23 mouse cellular contexts compared by ENCODE assay signal in genomic region chr5:53210481-53210880, GRCm38 (mm10). TPM values are rescaled to one million over a fixed set of nuclear protein-coding genes. Genes with fewer than 3 reads are reported as not detected.
DNase-seq lines count a peak whose midpoint lies in the region; ATAC-seq and TF ChIP-seq lines count a peak whose summit lies in the region.
"Had no signal": no experiment of that assay in that cellular context is flagged by ENCODE, and none has a peak within 500 bp of the region (broad histone marks: within the 10 kb centered on the region; RNA-seq: fewer than 3 reads in every experiment).

No protein-coding gene starts in this region.

- no peaks in the 10 kb centered on the region for H3K36me3 ChIP-seq in embryonic facial prominence, embryonic 14.5 days (ENCODE audit: control insufficient read depth, insufficient read depth, low read length)
- no peaks in the 10 kb centered on the region for H3K36me3 ChIP-seq in embryonic facial prominence, embryonic 10.5 days (replicated peaks)
- H3K36me3 ChIP-seq in hindbrain, postnatal 0 days (ENCODE audit: insufficient read depth, low read length): no peaks in the 10 kb centered on the region
- H3K36me3 ChIP-seq in hindbrain, embryonic 12.5 days: no peaks in the 10 kb centered on the region
- no peaks in the 10 kb centered on the region for H3K36me3 ChIP-seq in neural tube, embryonic 13.5 days
- no peaks in the 10 kb centered on the region for H3K36me3 ChIP-seq in neural tube, embryonic 15.5 days
- H3K36me3 ChIP-seq: embryonic facial prominence, embryonic 13.5 days; heart, embryonic 10.5 days; neural tube, embryonic 12.5 days had no signal

- H3K27me3 ChIP-seq in embryonic facial prominence, embryonic 14.5 days (replicated peaks; ENCODE audit: control insufficient read depth, insufficient read depth, low read length): peaks cover 44% of the 10 kb centered on the region
- H3K27me3 ChIP-seq in embryonic facial prominence, embryonic 10.5 days (replicated peaks; ENCODE audit: low read depth, poor library complexity, severe bottlenecking): peaks cover 59% of the 10 kb centered on the region
- H3K27me3 ChIP-seq in hindbrain, postnatal 0 days (ENCODE audit: insufficient read depth, low read length): no peaks in the 10 kb centered on the region
- peaks cover 27% of the 10 kb centered on the region for H3K27me3 ChIP-seq in hindbrain, embryonic 12.5 days
- peaks cover 17% of the 10 kb centered on the region for H3K27me3 ChIP-seq in neural tube, embryonic 13.5 days
- 0 out of 2 replicates have a peak, but pooled peaks cover 6% of the 10 kb centered on the region for H3K27me3 ChIP-seq in neural tube, embryonic 15.5 days (replicated peaks)

- DNase-seq in embryonic facial prominence, embryonic 14.5 days (ENCODE audit: low spot score): peak; percentile 26
- DNase-seq in embryonic facial prominence, embryonic 10.5 days (ENCODE audit: low spot score): no peak
- DNase-seq in hindbrain, postnatal 0 days (ENCODE audit: low spot score): no peak
- DNase-seq: adrenal gland, postnatal 14 days; cerebellum, adult 11 months; gastrocnemius, postnatal 36 days; kidney, adult 18-20 months; kidney, postnatal 14 days; layer of hippocampus, postnatal 36 days; liver, postnatal 0 days; lung, postnatal 10 days; right cerebral cortex, postnatal 14 days; spleen, adult 18-20 months; thymus, postnatal 25 days had no signal

- ATAC-seq in embryonic facial prominence, embryonic 14.5 days (ENCODE audit: low read depth): no peak
- ATAC-seq in hindbrain, postnatal 0 days: no peak
- ATAC-seq in hindbrain, embryonic 12.5 days (ENCODE audit: low FRiP score): no peak
- no peak for ATAC-seq in neural tube, embryonic 13.5 days (ENCODE audit: low read depth)
- ATAC-seq in neural tube, embryonic 15.5 days (ENCODE audit: low FRiP score): no peak
- no peak for ATAC-seq in inflammation-experienced regulatory T-cells, adult 6 months
- ATAC-seq: liver, postnatal 0 days had no signal

- H3K9ac ChIP-seq in embryonic facial prominence, embryonic 14.5 days (ENCODE audit: low read depth, low read length): no peak overlapping the region
- H3K9ac ChIP-seq in hindbrain, postnatal 0 days (replicated peaks; ENCODE audit: low read length): no peak overlapping the region
- H3K9ac ChIP-seq in hindbrain, embryonic 12.5 days: no peak overlapping the region
- no peak overlapping the region for H3K9ac ChIP-seq in neural tube, embryonic 13.5 days
- no peak overlapping the region for H3K9ac ChIP-seq in neural tube, embryonic 15.5 days (replicated peaks)
- H3K9ac ChIP-seq: embryonic facial prominence, embryonic 13.5 days; liver, postnatal 0 days; neural tube, embryonic 12.5 days had no signal

- H3K4me1 ChIP-seq in embryonic facial prominence, embryonic 14.5 days (ENCODE audit: control insufficient read depth, insufficient read depth, low read length): no peaks in the 10 kb centered on the region
- peaks cover 36% of the 10 kb centered on the region for H3K4me1 ChIP-seq in embryonic facial prominence, embryonic 10.5 days
- H3K4me1 ChIP-seq in hindbrain, postnatal 0 days (ENCODE audit: insufficient read depth, low read length): 0 out of 2 replicates have a peak, but pooled peaks cover 6% of the 10 kb centered on the region
- H3K4me1 ChIP-seq in hindbrain, embryonic 12.5 days: peaks cover 20% of the 10 kb centered on the region
- H3K4me1 ChIP-seq in neural tube, embryonic 13.5 days (replicated peaks): peaks cover 47% of the 10 kb centered on the region
- H3K4me1 ChIP-seq in neural tube, embryonic 15.5 days: peaks cover 35% of the 10 kb centered on the region

- TF ChIP-seq CTCF in hindbrain, postnatal 0 days (IDR thresholded peaks at IDR 0.05; ENCODE audit: low read depth): no peak

- WGBS in embryonic facial prominence, embryonic 14.5 days: 65% methylated on average over 4 of the region's 4 CpGs
- WGBS in embryonic facial prominence, embryonic 10.5 days: 76% methylated on average over 4 of the region's 4 CpGs
- WGBS in hindbrain, postnatal 0 days: 64% methylated on average over 4 of the region's 4 CpGs
- 75% methylated on average over 4 of the region's 4 CpGs for WGBS in hindbrain, embryonic 12.5 days
- WGBS in neural tube, embryonic 13.5 days: 67% methylated on average over 4 of the region's 4 CpGs
- WGBS in neural tube, embryonic 15.5 days: 67% methylated on average over 4 of the region's 4 CpGs

- no peak overlapping the region for H3K4me2 ChIP-seq in embryonic facial prominence, embryonic 14.5 days (ENCODE audit: low read depth, low read length)
- peak overlapping the region; percentile 98; the same call in 1 of the 2 replicates for H3K4me2 ChIP-seq in hindbrain, postnatal 0 days (ENCODE audit: low read depth, low read length)
- H3K4me2 ChIP-seq in hindbrain, embryonic 12.5 days (replicated peaks): no peak overlapping the region
- H3K4me2 ChIP-seq in neural tube, embryonic 13.5 days: peak overlapping the region; percentile 98; the same call in 1 of the 2 replicates
- H3K4me2 ChIP-seq in neural tube, embryonic 15.5 days: no peak overlapping the region
- H3K4me2 ChIP-seq: embryonic facial prominence, embryonic 13.5 days; neural tube, embryonic 12.5 days had no signal

- H3K4me3 ChIP-seq in embryonic facial prominence, embryonic 14.5 days (ENCODE audit: low read depth, low read length): no peak overlapping the region
- H3K4me3 ChIP-seq in embryonic facial prominence, embryonic 10.5 days: no peak overlapping the region
- no peak overlapping the region for H3K4me3 ChIP-seq in hindbrain, postnatal 0 days (ENCODE audit: low read length)
- no peak overlapping the region for H3K4me3 ChIP-seq in hindbrain, embryonic 12.5 days
- H3K4me3 ChIP-seq in neural tube, embryonic 13.5 days: no peak overlapping the region
- H3K4me3 ChIP-seq in neural tube, embryonic 15.5 days (replicated peaks): no peak overlapping the region
- H3K4me3 ChIP-seq: embryonic facial prominence, embryonic 13.5 days; heart, embryonic 10.5 days; neural tube, embryonic 12.5 days had no signal

- H3K27ac ChIP-seq in embryonic facial prominence, embryonic 14.5 days (replicated peaks; ENCODE audit: low read depth, low read length): no peak overlapping the region
- no peak overlapping the region for H3K27ac ChIP-seq in embryonic facial prominence, embryonic 10.5 days (replicated peaks)
- no peak overlapping the region for H3K27ac ChIP-seq in hindbrain, postnatal 0 days
- H3K27ac ChIP-seq in hindbrain, embryonic 12.5 days: no peak overlapping the region
- no peak overlapping the region for H3K27ac ChIP-seq in neural tube, embryonic 13.5 days (replicated peaks)
- H3K27ac ChIP-seq in neural tube, embryonic 15.5 days (replicated peaks): no peak overlapping the region
- H3K27ac ChIP-seq: embryonic facial prominence, embryonic 13.5 days; heart, embryonic 10.5 days; layer of hippocampus, adult 2 months; neural tube, embryonic 12.5 days had no signal

- H3K9me3 ChIP-seq in embryonic facial prominence, embryonic 14.5 days (ENCODE audit: control insufficient read depth, low read length): no peaks in the 10 kb centered on the region
- H3K9me3 ChIP-seq in embryonic facial prominence, embryonic 10.5 days: no peaks in the 10 kb centered on the region
- no peaks in the 10 kb centered on the region for H3K9me3 ChIP-seq in hindbrain, postnatal 0 days (ENCODE audit: low read length)
- H3K9me3 ChIP-seq in hindbrain, embryonic 12.5 days (replicated peaks): no peaks in the 10 kb centered on the region
- H3K9me3 ChIP-seq in neural tube, embryonic 13.5 days: no peaks in the 10 kb centered on the region
- H3K9me3 ChIP-seq in neural tube, embryonic 15.5 days (replicated peaks): no peaks in the 10 kb centered on the region
- H3K9me3 ChIP-seq: embryonic facial prominence, embryonic 13.5 days; heart, embryonic 10.5 days; neural tube, embryonic 12.5 days had no signal

RNA-seq across cellular contexts. Expression of gene Sel1l3, which starts 3.2 kb away (rescaled TPM):
- polyA plus RNA-seq in embryonic facial prominence, embryonic 14.5 days (2014; fragmentation: Nextera tagmentation; extraction: Ambion mirVana): 5.9 and 6.9 TPM in 2 replicates
- 1.5 and 1.6 TPM in 2 replicates for polyA plus RNA-seq in embryonic facial prominence, embryonic 10.5 days (2016; fragmentation: Nextera tagmentation; extraction: Ambion mirVana)
- 19.1 and 22.4 TPM in 2 replicates for total RNA-seq in hindbrain, postnatal 0 days (2014; rRNA removed)
- 4.7 and 4.8 TPM in 2 replicates for polyA plus RNA-seq in hindbrain, postnatal 0 days (2015; fragmentation: Nextera tagmentation; extraction: Ambion mirVana)
- polyA plus RNA-seq in hindbrain, embryonic 12.5 days (2016; fragmentation: Nextera tagmentation; extraction: Ambion mirVana): 4.8 and 5.1 TPM in 2 replicates
- polyA plus RNA-seq in neural tube, embryonic 13.5 days (2015; fragmentation: Nextera tagmentation; extraction: Ambion mirVana): 5.8 and 5.9 TPM in 2 replicates
- polyA plus RNA-seq in neural tube, embryonic 15.5 days (2015; fragmentation: Nextera tagmentation; extraction: Ambion mirVana): 4.4 and 5.9 TPM in 2 replicates
- under 1 TPM in 1 of 3 experiments, not detected in 2; 0.13 TPM for polyA plus RNA-seq in inflammation-experienced regulatory T-cells, adult 6 months (2017; shearing (Covaris generic))
- total RNA-seq: MEL had no signal

RNA-seq across cellular contexts. Expression of gene Smim20, which starts 56.4 kb away (rescaled TPM):
- polyA plus RNA-seq in embryonic facial prominence, embryonic 14.5 days (2014; fragmentation: Nextera tagmentation; extraction: Ambion mirVana): 96.7 and 104 TPM in 2 replicates
- 53.2 and 57.7 TPM in 2 replicates for polyA plus RNA-seq in embryonic facial prominence, embryonic 10.5 days (2016; fragmentation: Nextera tagmentation; extraction: Ambion mirVana)
- 42.8 and 57.1 TPM in 2 replicates for total RNA-seq in hindbrain, postnatal 0 days (2014; rRNA removed)
- polyA plus RNA-seq in hindbrain, postnatal 0 days (2015; fragmentation: Nextera tagmentation; extraction: Ambion mirVana): 88.3 and 94.8 TPM in 2 replicates
- 62.9 and 63.0 TPM in 2 replicates for polyA plus RNA-seq in hindbrain, embryonic 12.5 days (2016; fragmentation: Nextera tagmentation; extraction: Ambion mirVana)
- 81.1 and 85.5 TPM in 2 replicates for polyA plus RNA-seq in neural tube, embryonic 13.5 days (2015; fragmentation: Nextera tagmentation; extraction: Ambion mirVana)
- 86.0 and 89.8 TPM in 2 replicates for polyA plus RNA-seq in neural tube, embryonic 15.5 days (2015; fragmentation: Nextera tagmentation; extraction: Ambion mirVana)
- 100 to 1,000 TPM; 107 to 114 (median 113) TPM for polyA plus RNA-seq in inflammation-experienced regulatory T-cells, adult 6 months (2017; shearing (Covaris generic))

Comparison
In these comparisons a context has a peak if more than half of its experiments do, and no peak if none do; other contexts are left out.
1. H3K4me2 ChIP-seq: peak in hindbrain, postnatal 0 days (single experiment) and neural tube, embryonic 13.5 days (single experiment); none in embryonic facial prominence, embryonic 14.5 days (single experiment), hindbrain, embryonic 12.5 days (single experiment) and neural tube, embryonic 15.5 days (single experiment).